Mouse (Mus musculus): ENCODE data around the gene Vmn1r52.
"Not testable (repeated sequence)": the region's sequence is repeated elsewhere in the genome, so short reads cannot be mapped to it uniquely, and the experiment has no call there.

Vmn1r52 gene

DNA sequence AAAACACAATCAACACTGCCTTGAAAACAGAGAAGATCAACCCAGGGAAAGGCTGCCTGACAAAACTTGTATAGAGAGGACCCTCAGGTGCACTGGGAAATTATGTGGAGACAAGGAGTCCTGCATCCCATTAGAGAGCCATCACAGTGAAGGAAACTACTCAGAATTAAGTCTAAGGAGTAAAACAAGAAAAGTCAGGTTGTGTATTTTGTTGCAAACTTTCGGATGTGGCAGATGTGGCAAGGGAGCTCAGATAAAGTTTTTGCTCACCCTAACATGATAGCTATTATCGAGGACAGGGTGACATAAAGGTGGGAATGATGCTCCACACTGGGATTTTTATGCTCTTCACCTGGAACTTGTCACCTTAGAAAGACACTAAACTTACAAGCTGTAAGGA, at the start of gene Vmn1r52:
Gene Vmn1r52 (plus strand): TSS at position 301 of the 400 bp plus-strand sequence.
- DNase-seq: no peak

DNA sequence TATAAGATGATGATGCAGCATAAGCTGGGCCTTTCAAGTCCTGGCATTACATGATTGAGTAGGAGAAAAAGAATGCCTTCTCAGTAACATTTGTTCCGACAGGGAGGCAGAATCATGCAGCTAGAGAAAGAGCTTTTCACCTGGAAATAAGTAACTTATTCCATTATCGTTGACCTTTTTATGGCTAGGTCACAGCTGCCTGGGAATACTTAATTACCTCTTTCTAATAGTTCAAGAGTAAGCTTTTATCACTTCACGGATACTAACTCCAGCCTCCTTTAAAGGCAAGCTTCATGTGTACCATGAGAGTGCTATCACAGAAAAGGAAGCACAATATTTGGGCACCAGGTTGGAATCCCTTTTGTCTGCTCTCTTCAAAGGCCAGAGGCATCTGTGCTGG, 14.5 kb upstream of the Vmn1r52 start:
- no peak for DNase-seq

GRCm38 (mm10) chr6:90202493-90202892, 27.9 kb downstream of the Vmn1r52 start, which contains the start of gene V1ra8:
V1ra8 (plus strand) TSS chr6:90202793.
- DNase-seq: not testable (repeated sequence)

DNA sequence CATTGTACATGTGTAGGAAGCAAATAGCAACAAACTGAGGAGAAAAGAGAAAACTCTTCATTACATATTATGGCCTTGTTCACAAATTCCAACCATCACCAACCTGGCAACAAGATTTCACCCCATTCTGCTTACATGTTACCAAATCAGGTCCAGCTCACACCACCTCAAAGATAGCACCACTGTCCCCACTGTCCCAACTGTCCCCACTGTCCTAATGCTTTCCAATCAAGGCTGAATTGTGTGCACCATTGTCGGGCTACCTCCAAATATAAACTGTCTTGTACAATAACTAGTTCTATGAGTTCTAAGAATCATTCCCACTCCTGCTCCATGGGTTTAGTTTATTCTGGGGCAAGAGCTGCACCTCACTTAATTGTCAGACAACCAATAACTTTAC, 49.7 kb downstream of the Vmn1r52 start, which contains the start of gene Vmn1r53:
Gene Vmn1r53 (minus strand): TSS at position 101 of the 400 bp plus-strand sequence.
- DNase-seq: no peak
